Mouse (Mus musculus) c-Kit-positive CD71-negative TER-119-negative erythroid progenitor cells, embryonic 14.5 days (primary cell): ENCODE measurements around the gene Omt2b.
"Not testable (repeated sequence)": the region's sequence is repeated elsewhere in the genome, so short reads cannot be mapped to it uniquely, and the experiment has no call there.

Experiments
- DNase-seq: peaks from one replicate; pipeline ENCODE4 v3.0.0-alpha.2; 2013; ENCODE audit warnings: low read depth

Gene Omt2b

GRCm38 (mm10) chr9:78327289-78327688, at the start of gene Omt2b:
Gene Omt2b (plus strand): TSS chr9:78327589.
- DNase-seq: not testable (repeated sequence)

- not testable (repeated sequence) for DNase-seq
These were observed 45.2 kb upstream of the Omt2b start for GRCm38 (mm10) chr9:78282002-78282711.

DNA sequence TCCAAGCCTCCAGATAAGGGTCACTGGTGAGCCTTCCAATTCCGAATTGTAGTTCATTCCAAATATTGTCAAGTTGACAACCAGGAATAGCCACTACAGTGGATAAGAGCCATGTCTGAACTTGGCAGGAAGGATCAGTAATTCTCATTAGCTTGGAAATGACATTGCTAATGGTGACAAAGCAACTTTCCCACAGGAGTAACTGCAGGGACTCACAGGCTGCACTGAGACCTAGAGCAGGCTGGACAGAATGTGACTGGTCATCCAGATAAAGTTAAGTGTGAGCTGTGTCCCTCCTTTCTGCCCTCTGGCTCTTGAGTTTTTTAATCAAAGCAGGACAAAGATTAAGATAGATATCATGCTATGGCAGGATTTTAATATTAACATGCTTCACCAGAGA, 38.3 kb upstream of the Omt2b start:
- DNase-seq: not testable (repeated sequence)

DNA sequence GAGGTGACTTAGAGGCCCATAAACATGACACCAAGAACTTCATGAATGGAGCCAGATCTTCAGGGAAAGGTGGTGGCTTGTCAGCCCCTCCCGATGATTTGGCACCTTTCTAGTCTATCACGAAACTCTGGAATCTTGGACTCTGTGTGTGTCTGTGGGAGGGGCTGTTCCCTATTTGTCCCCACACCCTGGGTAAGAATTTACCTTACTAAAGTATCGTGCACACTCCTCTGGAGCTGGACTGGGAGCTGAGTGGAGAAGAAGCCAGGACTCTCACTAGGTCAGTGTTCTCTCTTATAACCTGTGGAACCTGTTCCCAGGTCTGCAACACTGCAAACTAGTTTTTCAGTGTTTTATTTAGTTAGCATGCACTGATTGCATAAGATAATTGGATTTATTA, 37.7 kb upstream of the Omt2b start, which contains the start of gene Gm10639:
TSS of gene Gm10639 (plus strand) at position 201 of the 400 bp plus-strand sequence.
- DNase-seq: not testable (repeated sequence)

- DNase-seq: not testable (repeated sequence)
These were observed 34.9 kb upstream of the Omt2b start for GRCm38 (mm10) chr9:78292462-78292861.

DNA sequence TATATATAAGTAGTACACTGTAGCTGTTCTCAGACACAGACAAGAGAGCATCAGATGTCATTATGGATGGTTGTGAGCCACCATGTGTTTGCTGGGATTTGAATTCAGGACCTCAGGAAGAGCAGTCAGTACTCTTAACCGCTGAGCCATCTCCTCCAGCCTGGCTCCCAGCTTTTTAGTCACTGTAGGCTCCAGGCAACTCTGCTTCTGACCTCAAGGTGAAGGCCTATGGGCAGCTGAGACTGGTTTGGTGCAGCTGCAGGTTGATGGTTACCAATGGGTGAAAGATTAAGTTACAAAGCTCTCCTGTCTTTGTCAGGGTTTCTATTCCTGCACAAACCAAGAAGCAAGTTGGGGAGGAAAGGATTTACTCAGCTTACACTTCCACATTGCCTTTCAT, 33.7 kb upstream of the Omt2b start:
- not testable (repeated sequence) for DNase-seq

DNA sequence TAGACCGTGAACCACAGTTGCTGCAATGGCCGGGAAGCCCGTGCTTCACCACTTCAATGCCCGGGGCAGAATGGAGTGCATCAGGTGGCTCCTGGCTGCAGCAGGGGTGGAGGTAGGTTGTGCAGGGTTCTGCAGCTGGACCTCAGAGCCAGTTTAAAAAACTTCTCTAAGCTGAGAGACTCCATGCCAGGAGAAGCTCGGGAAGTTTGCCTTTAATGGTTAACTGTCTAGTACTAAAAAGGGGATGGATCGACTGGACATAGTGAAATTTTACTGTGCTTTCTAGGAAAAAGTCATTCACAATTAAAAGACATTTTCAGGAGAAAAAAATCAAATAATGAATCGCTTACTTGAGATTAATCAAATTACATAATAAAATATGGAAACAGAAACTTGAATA, 32.6 kb upstream of the Omt2b start:
- DNase-seq: not testable (repeated sequence)

DNA sequence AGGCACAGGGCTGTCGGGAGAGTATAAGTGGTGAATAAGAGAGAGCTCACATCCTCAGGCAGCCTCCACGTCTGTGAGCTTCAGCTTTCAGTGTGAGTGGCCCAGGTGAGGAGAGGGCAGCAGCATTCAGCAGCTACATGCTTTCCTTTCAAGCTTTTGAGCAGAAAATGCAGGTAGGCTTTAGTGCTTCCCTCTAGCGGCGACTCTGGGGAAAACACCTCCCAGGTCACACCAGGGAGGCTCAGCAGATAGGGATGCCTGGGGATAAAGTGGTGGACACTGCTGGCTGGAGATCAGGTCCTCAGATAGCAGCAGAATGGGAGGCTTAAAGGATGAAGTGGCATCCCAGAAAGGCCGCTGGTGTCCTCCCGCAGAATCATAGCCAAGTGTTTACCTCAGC, 31.3 kb upstream of the Omt2b start:
- peak; percentile 12 for DNase-seq

DNA sequence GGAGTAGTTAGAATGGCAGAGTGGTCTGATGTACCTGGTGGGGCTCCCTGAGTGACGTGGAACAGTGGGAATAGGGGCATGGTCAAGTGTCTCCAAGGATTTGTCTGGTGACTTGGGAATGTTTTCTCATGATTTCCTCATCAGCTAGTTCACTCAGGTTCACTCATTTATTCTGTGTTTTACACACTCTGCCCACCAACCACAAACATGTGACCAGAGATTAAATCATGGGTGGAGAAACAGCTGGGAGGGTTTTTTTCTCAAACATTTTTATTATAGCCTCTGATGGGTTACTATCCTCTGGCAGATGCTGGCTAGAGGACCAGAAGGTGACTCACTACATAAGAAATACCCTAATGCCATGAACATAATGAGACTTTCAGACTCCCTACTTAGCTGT, 29.2 kb upstream of the Omt2b start:
- DNase-seq: no peak

- DNase-seq: not testable (repeated sequence)
These were observed 28.2 kb upstream of the Omt2b start for GRCm38 (mm10) chr9:78299143-78299542.

GRCm38 (mm10) chr9:78308122-78308521, 19.3 kb upstream of the Omt2b start:
- DNase-seq: not testable (repeated sequence)

DNA sequence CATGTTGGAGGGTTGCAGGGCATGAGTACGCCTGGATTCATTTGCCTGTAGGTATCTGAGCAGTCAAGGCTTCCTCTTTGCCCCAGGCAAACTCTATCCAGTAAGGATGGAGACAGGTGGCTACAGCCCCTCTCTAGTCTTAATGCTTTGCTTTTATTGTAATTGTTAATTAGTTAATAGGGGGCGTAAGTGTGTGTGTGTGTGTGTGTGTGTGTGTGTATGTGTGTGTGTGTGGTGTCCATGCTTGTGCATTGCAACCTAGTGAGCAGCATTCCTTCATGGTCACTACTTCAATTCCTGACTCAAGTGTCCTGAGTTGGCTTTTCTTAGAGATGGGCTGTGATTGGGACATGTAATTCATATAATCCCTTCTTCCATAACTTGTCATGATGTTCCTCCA, 12.7 kb upstream of the Omt2b start, which contains the start of gene Omt2a:
TSS of gene Omt2a (minus strand) at position 101 of the 400 bp plus-strand sequence.
- no peak for DNase-seq

DNA sequence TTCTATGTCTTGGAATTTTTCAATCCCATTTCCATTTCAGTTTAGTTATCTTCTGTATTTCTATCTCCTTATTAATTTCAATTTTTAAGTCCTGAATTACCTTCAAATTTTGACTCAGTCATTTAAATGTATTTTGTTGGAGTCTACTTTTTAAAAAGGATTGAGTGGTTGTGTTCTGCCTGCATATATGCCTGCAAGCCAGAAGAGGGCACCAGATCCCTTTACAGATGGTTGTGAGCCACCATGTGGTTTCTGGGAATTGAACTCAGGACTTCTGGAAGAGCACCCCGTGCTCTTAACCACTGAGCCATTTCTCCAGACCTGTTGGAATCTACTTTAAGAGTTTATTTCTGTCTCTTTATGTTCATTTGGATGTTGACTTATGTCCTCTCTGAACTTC, 7.9 kb upstream of the Omt2b start:
- DNase-seq: no peak

DNA sequence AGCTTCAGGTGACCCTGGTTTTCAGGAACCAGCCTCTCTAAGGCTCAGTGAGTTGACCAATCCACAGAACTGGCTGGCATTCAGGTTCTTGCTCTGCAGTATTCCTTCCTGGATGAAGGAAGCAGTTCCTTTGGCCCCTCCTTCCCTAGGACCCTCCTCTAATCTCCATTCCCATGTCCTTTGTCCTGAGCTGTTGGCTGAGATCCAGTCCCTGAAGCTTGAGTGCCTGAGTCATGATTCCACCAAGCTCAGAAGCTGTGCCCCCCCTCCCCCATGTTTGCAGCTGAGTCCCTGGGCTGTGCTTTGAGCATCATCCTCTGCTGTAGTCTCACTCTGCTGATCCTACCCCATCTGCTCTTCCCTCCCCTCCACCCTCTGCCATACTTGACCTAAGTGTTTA, 9.7 kb downstream of the Omt2b start:
- DNase-seq: not testable (repeated sequence)

DNA sequence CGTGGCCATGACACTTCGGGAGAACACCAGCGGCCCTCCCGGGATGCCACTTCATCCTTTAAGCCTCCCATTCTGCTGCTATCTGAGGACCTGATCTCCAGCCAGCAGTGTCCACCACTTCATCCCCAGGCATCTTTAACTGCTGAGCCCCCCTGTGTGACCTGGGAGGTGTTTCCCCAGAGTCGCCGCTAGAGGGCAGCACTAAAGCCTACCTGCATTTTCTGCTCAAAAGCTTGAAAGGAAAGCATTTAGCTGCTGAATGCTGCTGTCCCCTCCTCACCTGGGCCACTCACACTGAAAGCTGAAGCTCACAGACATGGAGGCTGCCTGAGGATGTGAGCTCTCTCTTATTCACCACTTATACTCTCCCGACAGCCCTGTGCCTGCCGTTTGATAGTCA, 12.9 kb downstream of the Omt2b start:
- DNase-seq: peak; percentile 23

- DNase-seq: not testable (repeated sequence)
These were observed 15.1 kb downstream of the Omt2b start for GRCm38 (mm10) chr9:78342494-78342893.

DNA sequence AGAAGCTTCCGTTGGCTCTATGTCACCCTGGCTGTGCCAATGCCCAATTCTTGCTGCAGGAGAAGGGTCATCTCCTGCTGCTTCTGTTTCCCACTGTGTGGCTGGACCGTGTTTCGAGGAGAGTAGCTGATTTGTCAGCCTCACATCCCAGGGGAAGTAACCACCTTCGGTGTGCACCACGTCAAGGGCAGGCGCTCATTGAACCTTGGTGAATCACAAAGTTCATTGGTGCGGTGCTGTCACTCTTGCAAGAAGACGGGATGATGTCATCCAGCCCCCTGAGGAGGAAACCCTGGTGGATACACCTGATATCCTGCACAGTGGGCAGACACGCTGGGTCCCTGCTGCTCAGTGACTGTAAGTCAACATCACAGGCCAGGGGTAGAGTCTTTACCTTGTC, 15.7 kb downstream of the Omt2b start:
- DNase-seq: not testable (repeated sequence)

- DNase-seq: not testable (repeated sequence)
These were observed 17.8 kb downstream of the Omt2b start for GRCm38 (mm10) chr9:78345235-78345634.

DNA sequence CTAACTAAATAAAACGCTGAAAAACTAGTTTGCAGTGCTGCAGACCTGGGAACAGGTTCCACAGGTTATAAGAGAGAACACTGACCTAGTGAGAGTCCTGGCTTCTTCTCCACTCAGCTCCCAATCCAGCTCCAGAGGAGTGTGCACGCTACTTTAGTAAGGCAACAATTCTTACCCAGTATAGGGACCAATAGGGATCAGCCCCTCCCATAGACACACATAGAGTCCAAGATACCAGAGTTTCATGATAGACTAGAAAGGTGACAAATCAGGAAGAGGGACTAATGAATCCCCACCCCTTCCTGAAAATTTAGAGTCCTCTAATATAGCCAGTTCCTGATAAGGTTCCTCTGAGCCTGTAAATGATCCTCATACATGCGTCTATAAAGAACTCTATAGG, 19.6 kb downstream of the Omt2b start:
- DNase-seq: no peak

- DNase-seq: not testable (repeated sequence)
These were observed 21.0 kb downstream of the Omt2b start for GRCm38 (mm10) chr9:78348206-78349004.

- not testable (repeated sequence) for DNase-seq
These were observed 21.8 kb downstream of the Omt2b start for GRCm38 (mm10) chr9:78349141-78349540.

GRCm38 (mm10) chr9:78350007-78350406, 22.6 kb downstream of the Omt2b start:
- not testable (repeated sequence) for DNase-seq
